Mouse (Mus musculus) lung, embryonic 14.5 days (tissue): ENCODE results near the gene Akain1. TPM values are rescaled to one million over a fixed set of nuclear protein-coding genes. Genes with fewer than 3 reads are reported as not detected.

Experiments
- ATAC-seq: fragments of 200-750 bp; cut with Nextera tagmentation; 2 replicates; pipeline ENCODE4 v1.8.0; 2017; ENCODE audit warnings: mild to moderate bottlenecking, moderate TSS enrichment, moderate library complexity; ENCODE audit not compliant: insufficient read depth
- DNase-seq: peaks from one replicate; pipeline ENCODE4 v3.0.0-alpha.2; 2015
- H3K27ac ChIP-seq: fragments of 300-500 bp; sonication (generic); 2 replicates; pipeline ENCODE4 v1.5.1; 2014; ENCODE audit warnings: low read depth, mild to moderate bottlenecking, moderate library complexity
- H3K27me3 ChIP-seq: fragments of 300-500 bp; sonication (generic); 2 replicates; pipeline ENCODE4 v1.6.1; 2014; ENCODE audit warnings: low read length, control low read depth; ENCODE audit not compliant: insufficient read depth
- H3K36me3 ChIP-seq: fragments of 300-500 bp; sonication (generic); 2 replicates; pipeline ENCODE4 v1.6.1; 2014; ENCODE audit warnings: control low read depth; ENCODE audit not compliant: insufficient read depth
- H3K4me1 ChIP-seq: fragments of 300-500 bp; sonication (generic); 2 replicates; pipeline ENCODE4 v1.6.1; 2014; ENCODE audit warnings: antibody characterized with exemption, control low read depth; ENCODE audit not compliant: insufficient read depth
- H3K4me2 ChIP-seq: fragments of 300-500 bp; sonication (generic); 2 replicates; pipeline ENCODE4 v1.6.1; 2014; ENCODE audit warnings: mild to moderate bottlenecking
- H3K4me3 ChIP-seq: fragments of 300-500 bp; sonication (generic); 2 replicates; pipeline ENCODE4 v1.5.1; 2014; ENCODE audit warnings: low read depth, low read length
- H3K9ac ChIP-seq: fragments of 300-500 bp; sonication (generic); 2 replicates; pipeline ENCODE4 v1.6.1; 2014
- H3K9me3 ChIP-seq: fragments of 300-500 bp; sonication (generic); 2 replicates; pipeline ENCODE4 v1.6.1; 2016; ENCODE audit warnings: low read depth, low read length, control low read depth
- CTCF ChIP-seq: IDR thresholded peaks from 2 replicates; pipeline ENCODE4 v1.5.1; 2016; ENCODE audit warnings: antibody characterized with exemption, low read depth
- WGBS: fragments of 180-500 bp; shearing (Covaris S2); extraction: QIAGEN DNeasy Blood & Tissue Kit; methylation state at CpG from one replicate; pipeline ENCODE4 v1.1.7; 2014; 5-methylcytosine and 5-hydroxymethylcytosine counted together
- polyA plus RNA-seq: library from polyadenylated mRNA; unstranded; fragments of >200 nt; fragmentation: Nextera tagmentation; extraction: Ambion mirVana; gene quantifications from 2 replicates; pipeline ENCODE4 v1.2.1, GENCODE M21; 2014

Gene Akain1
- polyA plus RNA-seq, 1 experiment from 2014 or later, result not detected

GRCm38 (mm10) chr17:69441041-69441440 lies 1.9 kb downstream of the Akain1 start:
- no peak overlapping the region for H3K27ac ChIP-seq
- DNase-seq (no peak), ATAC-seq (no peak)
- no peak for TF ChIP-seq CTCF
- no peaks in the 10 kb centered on the region; the same call in 1 of the 2 replicates for H3K4me1 ChIP-seq
- H3K36me3 ChIP-seq, result no peaks in the 10 kb centered on the region
- no peaks in the 10 kb centered on the region for H3K9me3 ChIP-seq
- peaks cover 32% of the 10 kb centered on the region for H3K27me3 ChIP-seq
- H3K9ac ChIP-seq, result no peak overlapping the region
- no peak overlapping the region for H3K4me2 ChIP-seq
- WGBS, result 11% methylated on average over 9 of the region's 9 CpGs
- H3K4me3 ChIP-seq, result no peak overlapping the region

DNA sequence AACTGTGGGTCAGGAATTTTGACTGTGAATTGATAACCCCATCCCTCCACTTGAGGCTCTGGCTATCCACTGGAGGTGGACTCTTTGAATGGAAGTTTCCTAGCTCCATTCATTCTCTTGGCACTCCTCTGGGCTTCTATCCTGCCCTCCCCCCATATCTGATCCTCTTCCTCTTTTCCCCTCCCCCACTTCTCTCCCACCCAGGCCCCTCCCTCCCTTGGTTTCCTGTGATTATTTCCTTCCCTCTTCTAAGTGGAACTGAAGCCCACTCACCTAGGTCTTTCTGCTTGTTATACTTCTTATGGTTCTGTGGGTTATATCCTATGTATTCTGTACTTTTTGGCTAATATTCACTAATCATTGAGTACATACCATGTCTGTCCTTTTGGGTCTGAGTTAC lies 9.6 kb downstream of the Akain1 start:
- Histone ChIP-seq H3K27ac (no peak overlapping the region), H3K27me3 (no peaks in the 10 kb centered on the region), H3K4me1 (no peaks in the 10 kb centered on the region), H3K4me2 (no peak overlapping the region), H3K9ac (no peak overlapping the region), H3K9me3 (no peaks in the 10 kb centered on the region), H3K4me3 (no peak overlapping the region), H3K36me3 (no peaks in the 10 kb centered on the region)
- TF ChIP-seq CTCF, result no peak
- no peak for ATAC-seq
- DNase-seq, result no peak

- Histone ChIP-seq H3K4me3 (no peak overlapping the region), H3K9ac (no peak overlapping the region), H3K4me1 (no peaks in the 10 kb centered on the region), H3K9me3 (no peaks in the 10 kb centered on the region), H3K27ac (no peak overlapping the region), H3K27me3 (no peaks in the 10 kb centered on the region), H3K36me3 (no peaks in the 10 kb centered on the region), H3K4me2 (no peak overlapping the region)
- DNase-seq (no peak), ATAC-seq (no peak)
- no peak for TF ChIP-seq CTCF
- 82% methylated on average over 7 of the region's 7 CpGs for WGBS
Observed at GRCm38 (mm10) chr17:69461680-69462079, 22.6 kb downstream of the Akain1 start.

DNA sequence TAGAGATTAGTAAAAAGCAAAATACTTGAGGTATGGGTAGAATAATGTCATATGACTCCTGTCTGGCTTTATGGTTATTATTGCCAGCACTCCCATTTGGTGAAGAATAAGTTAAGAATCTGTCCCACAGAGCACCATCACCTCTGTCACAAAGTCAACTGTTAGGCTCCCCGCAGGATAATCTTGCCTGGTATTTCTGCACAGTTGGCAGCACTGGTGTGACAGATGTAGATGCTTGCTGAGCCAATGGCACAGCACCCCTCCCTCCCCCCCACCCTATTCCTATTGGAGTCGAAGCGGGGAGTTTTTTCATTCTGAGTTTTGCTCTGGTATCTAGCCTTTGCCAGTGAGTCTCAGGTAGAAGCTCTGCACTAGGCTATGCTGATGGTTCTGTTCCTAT lies 23.9 kb downstream of the Akain1 start:
- no peak overlapping the region for H3K9ac ChIP-seq
- H3K9me3 ChIP-seq, result no peaks in the 10 kb centered on the region
- no peaks in the 10 kb centered on the region for H3K4me1 ChIP-seq
- no peaks in the 10 kb centered on the region for H3K36me3 ChIP-seq
- no peak for ATAC-seq
- TF ChIP-seq CTCF, result no peak
- H3K27me3 ChIP-seq, result no peaks in the 10 kb centered on the region
- DNase-seq, result no peak
- 49% methylated on average over 3 of the region's 3 CpGs for WGBS
- no peak overlapping the region for H3K27ac ChIP-seq
- H3K4me2 ChIP-seq, result no peak overlapping the region
- no peak overlapping the region for H3K4me3 ChIP-seq

- Histone ChIP-seq H3K9ac (no peak overlapping the region), H3K4me3 (no peak overlapping the region), H3K4me1 (no peaks in the 10 kb centered on the region), H3K27me3 (no peaks in the 10 kb centered on the region), H3K27ac (no peak overlapping the region), H3K36me3 (no peaks in the 10 kb centered on the region), H3K4me2 (no peak overlapping the region), H3K9me3 (no peaks in the 10 kb centered on the region)
- WGBS, result 46% methylated on average over 10 of the region's 10 CpGs
- ATAC-seq, result no peak
- no peak for DNase-seq
- TF ChIP-seq CTCF, result no peak
Observed at GRCm38 (mm10) chr17:69471171-69471570, 32.0 kb downstream of the Akain1 start.

DNA sequence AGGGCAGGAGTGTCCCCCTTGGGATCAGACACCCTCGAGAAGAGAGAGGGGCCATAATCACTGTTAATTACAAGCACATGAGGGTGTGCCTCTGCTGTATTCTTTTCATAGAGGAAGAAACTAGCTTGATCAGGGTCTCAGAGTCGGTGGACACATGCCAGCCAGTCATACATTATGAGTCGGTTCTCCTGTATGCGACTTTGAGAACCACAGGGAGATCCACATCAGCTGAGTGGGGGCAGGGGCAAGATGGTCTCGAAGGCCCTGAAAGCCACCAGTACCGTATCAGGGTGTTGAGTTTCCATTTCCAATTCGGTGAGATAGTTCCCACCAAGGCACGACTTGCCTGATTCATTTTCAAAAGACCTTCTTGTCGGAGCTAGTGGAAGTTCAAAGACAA lies 33.3 kb downstream of the Akain1 start:
- DNase-seq (no peak), ATAC-seq (no peak)
- Histone ChIP-seq H3K9me3 (no peaks in the 10 kb centered on the region), H3K9ac (no peak overlapping the region), H3K27me3 (no peaks in the 10 kb centered on the region), H3K27ac (no peak overlapping the region), H3K4me3 (no peak overlapping the region), H3K36me3 (no peaks in the 10 kb centered on the region), H3K4me1 (no peaks in the 10 kb centered on the region), H3K4me2 (no peak overlapping the region)
- no peak for TF ChIP-seq CTCF
- 54% methylated on average over 9 of the region's 9 CpGs for WGBS

- Histone ChIP-seq H3K4me2 (no peak overlapping the region), H3K9me3 (no peaks in the 10 kb centered on the region), H3K4me3 (no peak overlapping the region), H3K4me1 (no peaks in the 10 kb centered on the region), H3K27ac (no peak overlapping the region), H3K9ac (no peak overlapping the region), H3K36me3 (no peaks in the 10 kb centered on the region), H3K27me3 (no peaks in the 10 kb centered on the region)
- no peak for DNase-seq
- ATAC-seq, result no peak
- WGBS, result 80% methylated on average over 4 of the region's 4 CpGs
- TF ChIP-seq CTCF, result no peak
Observed at GRCm38 (mm10) chr17:69474084-69474483, 35.0 kb downstream of the Akain1 start.

GRCm38 (mm10) chr17:69475423-69475822 lies 36.3 kb downstream of the Akain1 start:
- peak; percentile 91 for TF ChIP-seq CTCF
- Histone ChIP-seq H3K4me3 (peak overlapping the region; percentile 42), H3K9me3 (no peaks in the 10 kb centered on the region), H3K4me2 (peak overlapping the region; percentile 72), H3K4me1 (no peaks in the 10 kb centered on the region), H3K27me3 (no peaks in the 10 kb centered on the region), H3K27ac (no peak overlapping the region), H3K9ac (peak overlapping the region; percentile 53), H3K36me3 (no peaks in the 10 kb centered on the region)
- DNase-seq, result peak; percentile 85
- peak; percentile 97 for ATAC-seq
- 1% methylated on average over 20 of the region's 20 CpGs for WGBS
